Mouse (Mus musculus) liver, embryonic 16.5 days (tissue): ENCODE results near the gene Gm49387. TPM values are rescaled to one million over a fixed set of nuclear protein-coding genes. Genes with fewer than 3 reads are reported as not detected.
"Not testable (repeated sequence)": the region's sequence is repeated elsewhere in the genome, so short reads cannot be mapped to it uniquely, and the experiment has no call there.

Experiments
- ATAC-seq: fragments of 200-750 bp; cut with Nextera tagmentation; 2 replicates; pipeline ENCODE4 v1.8.0; 2017; ENCODE audit warnings: low read depth, mild to moderate bottlenecking, moderate number of reproducible peaks, moderate library complexity
- H3K27ac ChIP-seq: fragments of 300-500 bp; sonication (generic); 2 replicates; pipeline ENCODE4 v1.5.1; 2014; ENCODE audit warnings: mild to moderate bottlenecking, low read length
- H3K27me3 ChIP-seq: fragments of 300-500 bp; sonication (generic); 2 replicates; pipeline ENCODE4 v1.6.1; 2014; ENCODE audit warnings: low read depth, low read length, mixed read lengths; ENCODE audit not compliant: control insufficient read depth, insufficient read depth
- H3K36me3 ChIP-seq: fragments of 300-500 bp; sonication (generic); 2 replicates; pipeline ENCODE4 v1.6.1; 2014; ENCODE audit warnings: mild to moderate bottlenecking; ENCODE audit not compliant: control insufficient read depth, insufficient read depth
- H3K4me1 ChIP-seq: fragments of 300-500 bp; sonication (generic); 2 replicates; pipeline ENCODE4 v1.6.1; 2014; ENCODE audit warnings: low read depth, low read length, mixed read lengths; ENCODE audit not compliant: control insufficient read depth
- H3K4me2 ChIP-seq: fragments of 300-500 bp; sonication (generic); 2 replicates; pipeline ENCODE4 v1.6.1; 2014; ENCODE audit warnings: low read depth, low read length, mixed read lengths
- H3K4me3 ChIP-seq: fragments of 300-500 bp; sonication (generic); 2 replicates; pipeline ENCODE4 v1.5.1; 2014; ENCODE audit warnings: low read depth, mild to moderate bottlenecking, low read length
- H3K9ac ChIP-seq: fragments of 300-500 bp; sonication (generic); 2 replicates; pipeline ENCODE4 v1.6.1; 2014; ENCODE audit warnings: low read depth, low read length
- H3K9me3 ChIP-seq: fragments of 300-500 bp; sonication (generic); replicated peaks from 2 replicates; pipeline ENCODE4 v1.6.1; 2016; ENCODE audit warnings: low read length; ENCODE audit not compliant: control insufficient read depth
- WGBS: fragments of 180-500 bp; shearing (Covaris S2); extraction: QIAGEN DNeasy Blood & Tissue Kit; methylation state at CpG from one replicate; pipeline ENCODE4 v1.1.7; 2014; ENCODE audit not compliant: insufficient replicate concordance; 5-methylcytosine and 5-hydroxymethylcytosine counted together
- polyA plus RNA-seq: library from polyadenylated mRNA; unstranded; fragments of >200 nt; fragmentation: Nextera tagmentation; extraction: Ambion mirVana; gene quantifications from 2 replicates; pipeline ENCODE4 v1.2.1, GENCODE M21; 2015

Gene Gm49387
- polyA plus RNA-seq, 1 experiment from 2014 or later, result 5.1 TPM

- Histone ChIP-seq H3K36me3 (no peaks in the 10 kb centered on the region), H3K4me1 (no peaks in the 10 kb centered on the region), H3K9me3 (no peaks in the 10 kb centered on the region), H3K4me3 (no peak overlapping the region), H3K4me2 (no peak overlapping the region), H3K27ac (no peak overlapping the region), H3K27me3 (no peaks in the 10 kb centered on the region), H3K9ac (no peak overlapping the region)
- 77% methylated on average over 9 of the region's 9 CpGs for WGBS
- no peak for ATAC-seq
Measured at GRCm38 (mm10) chr14:31620591-31621223, 20.0 kb downstream of the Gm49387 start.

- H3K9me3 ChIP-seq, result no peaks in the 10 kb centered on the region
- H3K4me1 ChIP-seq, result no peaks in the 10 kb centered on the region
- H3K4me2 ChIP-seq, result no peak overlapping the region
- no peak overlapping the region for H3K9ac ChIP-seq
- no peak overlapping the region for H3K4me3 ChIP-seq
- no peak overlapping the region for H3K27ac ChIP-seq
- ATAC-seq, result no peak
- WGBS, result 47% methylated on average over 3 of the region's 3 CpGs
- H3K36me3 ChIP-seq, result peaks cover under 1% of the 10 kb centered on the region; the same call in 1 of the 2 replicates
- H3K27me3 ChIP-seq, result no peaks in the 10 kb centered on the region
Measured at GRCm38 (mm10) chr14:31617997-31618396, 22.7 kb downstream of the Gm49387 start.

- no peak for ATAC-seq
- Histone ChIP-seq H3K36me3 (peaks cover 5% of the 10 kb centered on the region; the same call in 1 of the 2 replicates), H3K9ac (no peak overlapping the region), H3K9me3 (no peaks in the 10 kb centered on the region), H3K27ac (no peak overlapping the region), H3K4me3 (no peak overlapping the region), H3K4me2 (no peak overlapping the region), H3K4me1 (no peaks in the 10 kb centered on the region), H3K27me3 (no peaks in the 10 kb centered on the region)
- 76% methylated on average over 9 of the region's 9 CpGs for WGBS
Measured at GRCm38 (mm10) chr14:31617204-31617603, 23.5 kb downstream of the Gm49387 start.

GRCm38 (mm10) chr14:31613671-31614070 lies 27.0 kb downstream of the Gm49387 start:
- Histone ChIP-seq H3K27ac (no peak overlapping the region), H3K36me3 (peaks cover 5% of the 10 kb centered on the region; the same call in 1 of the 2 replicates), H3K9ac (no peak overlapping the region), H3K27me3 (no peaks in the 10 kb centered on the region), H3K4me3 (no peak overlapping the region), H3K9me3 (no peaks in the 10 kb centered on the region), H3K4me2 (no peak overlapping the region), H3K4me1 (no peaks in the 10 kb centered on the region)
- 57% methylated on average over 5 of the region's 5 CpGs for WGBS
- no peak for ATAC-seq

GRCm38 (mm10) chr14:31611986-31612385 lies 28.7 kb downstream of the Gm49387 start:
- H3K27me3 ChIP-seq, result no peaks in the 10 kb centered on the region
- H3K9ac ChIP-seq, result no peak overlapping the region
- no peak for ATAC-seq
- no peak overlapping the region for H3K4me3 ChIP-seq
- no peak overlapping the region for H3K4me2 ChIP-seq
- H3K9me3 ChIP-seq, result no peaks in the 10 kb centered on the region
- no peak overlapping the region for H3K27ac ChIP-seq
- H3K36me3 ChIP-seq, result peaks cover 5% of the 10 kb centered on the region; the same call in 1 of the 2 replicates
- no peaks in the 10 kb centered on the region for H3K4me1 ChIP-seq
- WGBS, result 59% methylated on average over 4 of the region's 4 CpGs

- no peak overlapping the region for H3K4me3 ChIP-seq
- no peak overlapping the region for H3K9ac ChIP-seq
- H3K36me3 ChIP-seq, result no peaks in the 10 kb centered on the region
- no peak overlapping the region for H3K4me2 ChIP-seq
- ATAC-seq, result no peak
- no peaks in the 10 kb centered on the region for H3K9me3 ChIP-seq
- no peak overlapping the region for H3K27ac ChIP-seq
- 56% methylated on average over 6 of the region's 6 CpGs for WGBS
- H3K27me3 ChIP-seq, result no peaks in the 10 kb centered on the region
- H3K4me1 ChIP-seq, result peaks cover 15% of the 10 kb centered on the region
Measured at GRCm38 (mm10) chr14:31605514-31605913, 35.2 kb downstream of the Gm49387 start.

GRCm38 (mm10) chr14:31604916-31605315 lies 35.8 kb downstream of the Gm49387 start:
- Histone ChIP-seq H3K36me3 (no peaks in the 10 kb centered on the region), H3K4me1 (peaks cover 15% of the 10 kb centered on the region), H3K4me2 (no peak overlapping the region), H3K27me3 (no peaks in the 10 kb centered on the region), H3K27ac (no peak overlapping the region), H3K9ac (no peak overlapping the region), H3K9me3 (no peaks in the 10 kb centered on the region), H3K4me3 (no peak overlapping the region)
- 67% methylated on average over 5 of the region's 5 CpGs for WGBS
- no peak for ATAC-seq

- 41% methylated on average over 6 of the region's 6 CpGs for WGBS
- peak overlapping the region; percentile 24; the same call in 1 of the 2 replicates for H3K4me2 ChIP-seq
- ATAC-seq, result peak; percentile 97
Measured at GRCm38 (mm10) chr14:31602616-31602979, 38.1 kb downstream of the Gm49387 start.

GRCm38 (mm10) chr14:31601908-31602615 lies 38.6 kb downstream of the Gm49387 start:
- Histone ChIP-seq H3K4me3 (no peak overlapping the region), H3K36me3 (no peaks in the 10 kb centered on the region), H3K27me3 (no peaks in the 10 kb centered on the region), H3K4me2 (peak overlapping the region; percentile 24; the same call in 1 of the 2 replicates), H3K4me1 (peaks cover 15% of the 10 kb centered on the region), H3K9ac (no peak overlapping the region), H3K27ac (0 out of 2 replicates have a peak overlapping the region, but pooled peaks have one; percentile 17), H3K9me3 (no peaks in the 10 kb centered on the region)
- WGBS, result 82% methylated on average over 14 of the region's 14 CpGs
- ATAC-seq, result peak; percentile 68

More at GRCm38 (mm10) chr14:31602616-31602979, 38.1 kb downstream of the Gm49387 start:
- H3K27ac ChIP-seq, result 0 out of 2 replicates have a peak overlapping the region, but pooled peaks have one; percentile 17
- H3K9me3 ChIP-seq, H3K4me3 ChIP-seq, H3K9ac ChIP-seq, H3K36me3 ChIP-seq, H3K27me3 ChIP-seq: not testable (repeated sequence)
- peaks cover 15% of the 10 kb centered on the region for H3K4me1 ChIP-seq
